Mouse (Mus musculus) C2C12 (cell line): ENCODE measurements around the gene Lrrtm4. TPM values are rescaled to one million over a fixed set of nuclear protein-coding genes. Genes with fewer than 3 reads are reported as not detected.

Experiments used
- H3K27me3 ChIP-seq: one replicate; pipeline ENCODE4 v1.6.1; 2011; ENCODE audit not compliant: control insufficient read depth, insufficient read depth, insufficient read length
- H3K36me3 ChIP-seq: one replicate; pipeline ENCODE4 v1.6.1; 2011; ENCODE audit not compliant: control insufficient read depth, insufficient read depth
- H3K4me3 ChIP-seq: one replicate; pipeline ENCODE4 v1.5.1; 2011; ENCODE audit warnings: mild to moderate bottlenecking, control low read depth; ENCODE audit not compliant: poor library complexity, insufficient read depth, severe bottlenecking
- H3K79me2 ChIP-seq: one replicate; pipeline ENCODE4 v1.6.1; 2011; ENCODE audit not compliant: control insufficient read depth, insufficient read depth
- H3K79me3 ChIP-seq: one replicate; pipeline ENCODE4 v1.6.1; 2011; ENCODE audit warnings: low read depth, control low read depth
- H3ac ChIP-seq: one replicate; pipeline ENCODE3; 2011; ENCODE audit warnings: low read depth; ENCODE audit not compliant: control insufficient read depth, insufficient read length
- CEBPB ChIP-seq: IDR thresholded peaks from one replicate; pipeline ENCODE4 v1.6.1; 2011; ENCODE audit warnings: low read depth, mild to moderate bottlenecking, control low read depth, moderate library complexity
- CTCF ChIP-seq: IDR thresholded peaks from one replicate; pipeline ENCODE4 v1.5.1; 2011; ENCODE audit not compliant: control insufficient read depth, insufficient read depth, insufficient read length
- FOSL1 ChIP-seq: IDR thresholded peaks from one replicate; pipeline ENCODE4 v1.8.0; 2011; ENCODE audit warnings: mild to moderate bottlenecking, low read length; ENCODE audit not compliant: poor library complexity, insufficient read depth, severe bottlenecking
- MAX ChIP-seq: IDR thresholded peaks from one replicate; pipeline ENCODE4 v1.6.1; 2011; ENCODE audit warnings: mild to moderate bottlenecking, control low read depth
- MYOD1 ChIP-seq: IDR thresholded peaks from one replicate; pipeline ENCODE4 v1.6.1; 2011; ENCODE audit warnings: low read depth; ENCODE audit not compliant: control insufficient read depth, insufficient read length
- MYOG ChIP-seq: IDR thresholded peaks from one replicate; pipeline ENCODE4 v1.6.1; 2011; ENCODE audit not compliant: control insufficient read depth, insufficient read length; ENCODE audit errors: extremely low read depth
- USF1 ChIP-seq: IDR thresholded peaks from one replicate; pipeline ENCODE4 v1.6.1; 2011; ENCODE audit warnings: low read depth, mild to moderate bottlenecking, control low read depth, moderate library complexity
- polyA plus RNA-seq: library from polyadenylated mRNA; unstranded; fragments of >200 nt; fragmentation: generic; extraction: Trizol; gene quantifications from one replicate; pipeline ENCODE4 v1.2.1, GENCODE M21; 2012; ENCODE audit warnings: missing spikeins

Gene Lrrtm4
- polyA plus RNA-seq, 1 experiment = 0.01 TPM

- Histone ChIP-seq H3K36me3 (no peaks in the 10 kb centered on the region), H3K79me2 (no peaks in the 10 kb centered on the region), H3K27me3 (no peaks in the 10 kb centered on the region), H3K4me3 (no peak overlapping the region), H3K79me3 (no peaks in the 10 kb centered on the region), H3ac (no peak overlapping the region)
- no peak for TF ChIP-seq MYOG
- peak; percentile 70 for TF ChIP-seq FOSL1
Observed at GRCm38 (mm10) chr6:80619508-80619907, 600.8 kb downstream of the Lrrtm4 start.

- no peaks in the 10 kb centered on the region for H3K79me2 ChIP-seq
- H3K36me3 ChIP-seq = no peaks in the 10 kb centered on the region
- no peaks in the 10 kb centered on the region for H3K27me3 ChIP-seq
- TF ChIP-seq USF1 = no peak
- TF ChIP-seq CEBPB = no peak
- TF ChIP-seq MAX = no peak
- TF ChIP-seq FOSL1 = no peak
- no peak for TF ChIP-seq CTCF
- TF ChIP-seq MYOD1 = no peak
- no peak for TF ChIP-seq MYOG
- H3ac ChIP-seq = no peak overlapping the region
- H3K4me3 ChIP-seq = no peak overlapping the region
- no peaks in the 10 kb centered on the region for H3K79me3 ChIP-seq
Observed at GRCm38 (mm10) chr6:80622676-80623334, 604.1 kb downstream of the Lrrtm4 start.

GRCm38 (mm10) chr6:80625509-80625908, 606.8 kb downstream of the Lrrtm4 start:
- H3K36me3 ChIP-seq = no peaks in the 10 kb centered on the region
- H3K27me3 ChIP-seq = no peaks in the 10 kb centered on the region
- no peak overlapping the region for H3K4me3 ChIP-seq
- H3K79me3 ChIP-seq = no peaks in the 10 kb centered on the region
- TF ChIP-seq CTCF = no peak
- TF ChIP-seq CEBPB = no peak
- no peak for TF ChIP-seq MYOD1
- no peak for TF ChIP-seq MYOG
- TF ChIP-seq FOSL1 = no peak
- TF ChIP-seq MAX = no peak
- no peak for TF ChIP-seq USF1
- H3ac ChIP-seq = no peak overlapping the region
- no peaks in the 10 kb centered on the region for H3K79me2 ChIP-seq

GRCm38 (mm10) chr6:80662729-80663128, 644.1 kb downstream of the Lrrtm4 start:
- TF ChIP-seq USF1 = no peak
- no peak for TF ChIP-seq MYOD1
- no peak for TF ChIP-seq MYOG
- no peak for TF ChIP-seq FOSL1
- TF ChIP-seq CEBPB = no peak
- no peak for TF ChIP-seq CTCF
- no peak for TF ChIP-seq MAX
- H3ac ChIP-seq = no peak overlapping the region
- no peaks in the 10 kb centered on the region for H3K79me3 ChIP-seq
- no peaks in the 10 kb centered on the region for H3K36me3 ChIP-seq
- H3K27me3 ChIP-seq = no peaks in the 10 kb centered on the region
- no peaks in the 10 kb centered on the region for H3K79me2 ChIP-seq
- H3K4me3 ChIP-seq = no peak overlapping the region

- no peaks in the 10 kb centered on the region for H3K27me3 ChIP-seq
- TF ChIP-seq USF1 (no peak), MYOD1 (no peak), FOSL1 (no peak), CEBPB (no peak), MAX (no peak), MYOG (no peak), CTCF (no peak)
- H3K36me3 ChIP-seq = no peaks in the 10 kb centered on the region
- H3ac ChIP-seq = no peak overlapping the region
- no peak overlapping the region for H3K4me3 ChIP-seq
- no peaks in the 10 kb centered on the region for H3K79me3 ChIP-seq
- H3K79me2 ChIP-seq = no peaks in the 10 kb centered on the region
Observed at GRCm38 (mm10) chr6:80664039-80664438, 645.4 kb downstream of the Lrrtm4 start.

GRCm38 (mm10) chr6:80704183-80704582, 685.5 kb downstream of the Lrrtm4 start:
- Histone ChIP-seq H3K36me3 (no peaks in the 10 kb centered on the region), H3ac (no peak overlapping the region), H3K79me3 (no peaks in the 10 kb centered on the region), H3K79me2 (no peaks in the 10 kb centered on the region), H3K4me3 (no peak overlapping the region), H3K27me3 (no peaks in the 10 kb centered on the region)
- TF ChIP-seq MYOG (no peak), MYOD1 (no peak)
